Mouse (Mus musculus): Measurements from ENCODE around the gene Wfdc12.

DNA sequence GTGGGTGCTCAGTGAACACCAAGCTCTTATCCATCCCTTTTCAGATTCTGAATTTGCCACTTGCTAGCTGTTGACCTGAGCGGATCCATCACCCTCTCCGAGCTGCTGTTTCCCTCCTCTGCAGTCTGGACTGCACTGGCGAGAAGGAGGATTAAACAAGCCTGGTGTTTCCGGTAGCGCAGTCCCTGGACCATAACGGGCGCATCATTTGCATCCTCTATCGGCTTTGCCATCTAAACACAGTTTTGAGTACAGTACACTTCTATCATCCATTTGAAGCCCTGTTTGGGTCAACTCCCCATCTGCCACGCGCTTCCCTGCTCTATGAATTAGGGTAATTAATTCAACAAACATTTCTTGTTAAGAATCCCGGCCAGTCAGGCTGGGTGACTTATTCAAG is 20.1 kb downstream of the Wfdc12 start:
- no peak for TF ChIP-seq ZC3H11A (IDR thresholded peaks at IDR 0.05; ENCODE audit: borderline replicate concordance, low read depth, low read length)
- TF ChIP-seq CHD2 (IDR thresholded peaks at IDR 0.05; ENCODE audit: low read depth, low read length) = no peak
- TF ChIP-seq ZNF384 (IDR thresholded peaks at IDR 0.05; ENCODE audit: low read depth, low read length) = no peak
- no peak for TF ChIP-seq MAFK (IDR thresholded peaks at IDR 0.05; ENCODE audit: insufficient read depth, low read depth, low read length)
